Mouse (Mus musculus) testis, postnatal 14 days (tissue): ENCODE data around the gene Tmppe.
A peak's percentile ranks its signal among the peaks of the same experiment; 100 is the strongest.

ENCODE experiments used
- DNase-seq: peaks from one replicate; pipeline ENCODE4 v3.0.0; 2021; ENCODE audit warnings: low spot score

Tmppe gene

DNA sequence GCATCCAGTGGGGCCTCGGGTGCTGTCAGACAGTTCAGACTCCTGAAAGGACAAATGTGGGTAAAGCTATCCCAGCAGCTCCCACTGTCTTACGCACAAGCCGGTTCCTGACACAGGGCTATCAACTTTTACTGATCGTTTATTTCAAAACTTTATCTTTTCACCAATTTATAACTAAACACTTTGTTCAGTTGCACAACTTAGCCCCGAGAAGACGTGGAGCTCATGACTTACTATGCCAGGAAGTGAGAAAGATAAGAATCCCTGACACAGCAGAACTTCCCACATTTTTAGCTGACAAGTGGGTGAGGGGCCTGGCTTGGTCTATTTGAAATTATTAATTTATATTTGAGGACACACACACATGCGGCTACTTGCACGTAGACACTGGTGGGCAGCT lies 6.2 kb upstream of the Tmppe start:
- no peak for DNase-seq

DNA sequence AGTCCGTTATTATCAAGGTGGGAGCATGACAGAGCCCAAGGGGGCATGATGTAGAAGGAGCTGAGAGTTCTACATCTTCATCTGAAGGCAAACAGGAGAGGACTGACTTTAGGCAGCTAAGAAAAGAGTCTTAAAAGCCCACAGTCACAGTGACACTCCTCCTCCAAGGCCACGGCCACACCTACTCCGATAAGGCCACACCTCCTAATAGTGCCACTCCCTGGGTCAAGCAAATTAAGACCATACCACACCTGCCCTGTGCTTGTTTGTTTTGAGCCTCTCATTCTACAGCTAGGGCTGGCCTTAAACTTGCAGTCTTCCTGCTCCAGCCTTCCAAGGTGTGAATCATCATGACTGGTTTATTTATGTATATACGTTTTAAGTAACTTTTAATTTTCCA lies 5.6 kb upstream of the Tmppe start:
- DNase-seq = no peak

DNA sequence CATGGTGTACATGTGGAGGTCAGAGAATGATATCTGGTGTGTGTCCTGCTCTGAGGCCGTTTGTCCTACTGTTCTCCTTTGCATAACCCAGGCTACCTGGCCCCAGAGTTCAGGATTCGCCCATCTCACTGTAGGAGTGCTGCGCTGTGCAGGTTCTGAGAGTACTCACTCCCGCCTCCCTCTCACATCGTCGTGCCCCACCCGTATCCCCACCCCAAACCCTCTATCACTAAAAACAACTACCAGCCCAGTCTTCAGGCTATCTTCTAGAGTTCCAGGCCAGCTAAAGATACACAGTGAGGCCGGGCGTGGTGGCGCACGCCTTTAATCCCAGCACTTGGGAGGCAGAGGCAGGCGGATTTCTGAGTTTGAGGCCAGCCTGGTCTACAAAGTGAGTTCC lies 1.2 kb upstream of the Tmppe start:
- DNase-seq = no peak

DNA sequence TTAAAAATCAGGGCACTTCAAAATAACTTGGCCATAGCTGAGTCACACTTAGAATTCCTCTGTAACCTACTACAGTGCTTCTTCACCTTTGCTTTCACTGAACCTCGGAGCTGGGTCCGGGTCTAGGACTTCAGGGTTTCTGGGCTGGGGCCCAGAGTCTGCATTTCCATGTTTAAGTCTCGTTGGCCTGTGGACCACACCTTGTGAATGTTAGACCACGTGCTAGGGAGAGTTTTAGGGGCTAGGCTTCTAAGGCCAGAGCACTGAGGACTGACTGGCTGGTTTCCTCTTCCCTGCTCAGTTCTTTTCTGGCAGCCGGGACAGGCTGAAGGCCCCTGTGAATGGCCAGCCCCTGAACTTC lies 337 bp upstream of the Tmppe start:
- DNase-seq = no peak

DNA sequence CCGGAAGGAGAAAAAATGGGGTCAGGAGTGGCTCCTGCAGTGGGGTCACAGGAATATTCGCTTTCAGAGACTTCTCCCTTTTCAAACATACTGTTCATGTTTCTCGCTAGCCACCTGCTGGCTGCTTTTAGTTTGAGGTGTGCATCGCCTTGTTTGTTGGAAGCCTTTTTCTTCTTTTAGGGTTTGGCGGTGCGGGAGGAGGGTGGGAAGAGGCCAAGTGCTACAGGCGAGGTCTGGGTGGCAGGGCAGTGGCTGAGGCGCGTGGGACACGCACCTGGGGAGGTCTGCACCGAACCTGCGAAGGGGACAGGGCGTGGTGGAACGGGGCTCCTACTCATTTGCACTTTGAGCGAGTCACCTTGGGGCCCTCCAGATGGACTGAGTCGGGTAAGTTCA lies 778 bp downstream of the Tmppe start:
- no peak for DNase-seq

DNA sequence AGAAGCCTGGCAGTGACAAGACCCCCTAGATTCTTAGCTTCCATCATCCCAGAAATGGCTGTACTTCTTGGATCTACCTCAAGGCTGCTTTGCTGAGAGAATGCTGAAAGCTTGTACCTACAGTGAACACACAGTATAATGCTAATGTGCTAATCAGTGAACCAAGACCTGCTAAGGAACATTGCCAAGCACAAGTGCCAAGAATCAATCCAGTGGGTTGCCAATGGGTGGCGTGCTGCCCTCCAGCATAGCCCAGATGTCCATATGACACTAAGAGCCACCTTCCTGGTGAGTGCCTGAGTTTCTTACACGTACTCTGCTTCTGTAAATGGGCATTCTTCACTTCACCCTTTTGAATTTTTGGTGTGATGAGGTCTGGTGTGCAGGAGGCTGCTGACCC lies 6.8 kb downstream of the Tmppe start:
- DNase-seq = no peak

DNA sequence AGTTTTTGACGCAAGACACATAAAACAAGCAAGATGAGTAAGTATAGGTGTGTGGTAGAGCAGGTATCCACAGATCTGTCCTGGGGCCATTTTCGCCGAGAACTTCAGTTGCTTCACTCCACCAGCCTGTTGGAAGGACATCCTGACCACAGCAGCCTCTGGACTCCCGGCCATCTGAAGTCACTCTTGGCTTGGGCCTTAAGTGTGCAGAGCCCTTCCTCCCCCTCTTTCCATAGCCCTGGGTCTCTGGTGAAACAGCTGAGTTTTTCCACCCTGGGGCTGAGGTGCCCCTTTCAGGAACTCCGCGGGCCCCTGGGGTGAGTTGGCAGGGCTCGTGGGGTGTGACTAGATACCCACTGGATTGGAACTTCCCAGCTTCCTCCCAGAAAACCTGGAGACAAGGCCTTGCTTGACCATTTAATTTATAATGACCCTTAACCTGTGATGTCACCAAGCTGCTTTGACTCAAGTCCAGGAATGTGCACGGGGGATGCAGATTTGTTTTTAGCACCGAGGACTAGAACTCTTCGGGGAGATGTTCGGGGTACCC lies 9.5 kb downstream of the Tmppe start:
- DNase-seq = no peak

DNA sequence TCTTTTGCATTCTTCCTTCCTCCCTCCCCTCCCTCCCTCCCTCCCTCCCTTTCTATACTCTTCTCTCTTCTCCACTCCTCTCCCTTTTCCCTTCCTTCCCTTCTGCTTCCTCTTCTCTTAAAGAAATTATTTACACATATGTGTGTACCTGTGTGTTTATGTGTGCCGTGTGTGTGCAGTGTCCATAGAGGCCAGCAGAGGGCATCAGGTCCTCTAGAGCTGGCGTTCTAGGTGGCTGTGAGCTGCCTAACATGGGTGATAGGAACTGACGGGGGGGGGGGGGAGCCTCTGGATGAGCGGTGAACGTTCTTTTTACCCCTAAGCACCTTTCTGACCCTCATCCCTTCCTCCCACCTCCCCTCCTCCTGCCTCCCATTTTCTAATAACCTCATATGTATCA lies 10.4 kb downstream of the Tmppe start:
- no peak for DNase-seq

DNA sequence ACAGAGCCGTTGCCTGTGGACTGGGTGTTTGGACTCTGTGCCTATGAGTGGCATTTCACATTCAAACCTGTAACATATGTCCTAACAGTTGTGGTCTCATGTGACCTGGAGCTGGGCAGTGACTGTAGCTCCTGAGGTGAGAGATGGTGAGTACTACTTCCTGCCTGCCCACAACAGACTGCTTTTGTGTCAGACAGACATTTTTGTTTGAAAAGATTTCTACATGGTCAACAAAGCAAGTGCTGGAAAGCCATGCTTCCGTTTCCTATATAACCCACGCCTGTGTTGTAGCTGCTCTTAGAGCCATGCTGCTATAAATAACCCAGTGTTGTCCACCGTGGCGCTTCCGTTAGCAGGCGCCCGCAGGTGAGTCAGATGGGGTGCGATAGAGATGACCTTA lies 11.5 kb downstream of the Tmppe start:
- no peak for DNase-seq

DNA sequence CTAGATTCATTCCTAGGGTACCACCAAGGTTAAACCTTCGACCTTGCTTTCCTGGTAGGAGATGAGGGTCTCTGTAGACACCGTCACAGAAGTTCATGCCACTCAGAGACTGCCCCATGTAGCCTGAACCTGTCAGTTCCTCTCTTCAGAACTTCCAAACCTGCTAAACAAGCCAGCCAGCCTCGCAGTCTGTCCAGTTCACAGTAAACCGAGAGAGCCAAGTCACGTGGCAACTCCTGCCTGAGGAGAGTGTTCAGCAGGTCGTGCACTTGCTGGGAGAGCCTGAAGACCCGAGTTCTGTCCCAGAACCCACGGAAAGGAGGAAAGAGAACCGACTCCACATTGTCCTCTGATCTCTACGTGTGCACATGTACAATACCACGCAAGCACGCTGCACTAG lies 13.0 kb downstream of the Tmppe start:
- no peak for DNase-seq

DNA sequence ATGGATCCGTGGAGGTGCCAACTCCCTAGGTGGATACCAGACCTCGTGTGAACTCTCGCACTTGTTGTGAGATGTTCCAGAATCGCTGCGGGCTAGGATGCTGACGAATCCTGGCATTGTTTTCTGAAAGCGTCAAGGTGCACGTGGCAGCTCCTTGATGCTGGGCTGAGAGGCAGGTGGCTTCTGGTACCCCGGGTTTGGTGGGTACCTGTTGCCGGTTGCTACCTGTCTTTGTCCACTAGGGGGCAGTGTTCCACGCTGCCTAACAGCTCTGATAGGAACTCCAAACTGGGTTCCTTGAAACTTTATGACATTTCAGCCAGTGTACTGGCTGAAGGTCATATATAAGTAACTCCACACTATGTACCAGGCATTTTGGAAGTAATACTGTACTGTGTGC lies 14.8 kb downstream of the Tmppe start:
- peak; percentile 27 for DNase-seq

DNA sequence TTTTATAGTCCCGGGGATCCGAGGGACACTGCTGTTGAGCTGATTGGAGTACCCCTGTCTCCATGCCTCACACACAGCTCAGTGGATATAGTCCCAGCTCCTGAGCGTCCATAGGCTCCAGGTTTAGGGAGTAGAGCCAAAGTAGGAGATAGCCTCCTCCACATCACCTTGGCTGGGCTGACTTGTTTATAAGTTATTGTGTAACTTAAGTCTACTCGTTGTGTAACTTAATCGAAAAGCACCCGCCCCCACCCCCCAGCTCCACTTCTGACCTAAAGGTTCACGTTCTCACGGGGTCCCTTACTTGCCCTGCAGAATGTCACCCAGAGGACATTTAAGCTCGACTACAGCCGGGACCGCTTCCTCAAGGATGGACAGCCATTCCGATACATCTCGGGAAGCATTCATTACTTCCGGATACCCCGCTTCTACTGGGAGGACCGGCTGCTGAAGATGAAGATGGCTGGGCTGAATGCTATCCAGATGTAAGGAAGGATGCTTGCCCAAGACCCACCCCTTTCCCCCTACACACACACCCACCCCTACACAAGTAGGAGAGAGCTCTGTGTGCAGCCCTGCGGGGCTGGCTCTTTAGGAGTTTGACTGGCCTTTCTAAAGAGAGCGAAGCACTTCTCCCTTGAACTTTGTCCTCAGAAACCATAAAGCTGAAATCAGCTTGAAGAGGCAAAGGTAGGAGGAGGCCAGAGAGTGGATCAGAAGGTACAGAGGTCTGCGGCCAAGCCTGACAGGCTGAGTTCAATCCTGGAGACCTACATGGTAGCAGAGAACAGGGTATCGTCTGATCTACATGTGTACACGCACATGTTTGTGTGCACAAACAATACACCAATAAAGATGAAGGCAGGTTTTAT lies 16.0 kb downstream of the Tmppe start:
- DNase-seq = no peak

DNA sequence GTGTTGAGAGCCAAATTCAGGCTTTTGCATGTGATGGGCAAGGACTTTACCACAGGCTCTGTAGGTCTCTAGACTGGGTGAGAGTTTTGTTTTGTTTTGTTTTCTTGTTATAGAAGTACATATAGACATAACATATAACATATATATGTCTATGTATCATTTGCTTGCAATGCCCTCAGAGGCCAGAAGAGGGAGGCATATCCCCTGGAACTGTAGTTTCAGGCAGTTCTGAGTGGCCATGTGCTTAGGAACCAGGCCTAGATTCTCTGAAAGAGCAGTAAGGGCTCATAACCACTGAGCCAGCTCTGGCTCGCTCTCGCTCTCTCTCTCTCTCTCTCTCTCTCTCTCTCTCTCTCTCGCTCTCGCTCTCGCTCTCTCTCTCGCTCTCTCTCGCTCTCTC lies 17.3 kb downstream of the Tmppe start:
- DNase-seq = no peak

DNA sequence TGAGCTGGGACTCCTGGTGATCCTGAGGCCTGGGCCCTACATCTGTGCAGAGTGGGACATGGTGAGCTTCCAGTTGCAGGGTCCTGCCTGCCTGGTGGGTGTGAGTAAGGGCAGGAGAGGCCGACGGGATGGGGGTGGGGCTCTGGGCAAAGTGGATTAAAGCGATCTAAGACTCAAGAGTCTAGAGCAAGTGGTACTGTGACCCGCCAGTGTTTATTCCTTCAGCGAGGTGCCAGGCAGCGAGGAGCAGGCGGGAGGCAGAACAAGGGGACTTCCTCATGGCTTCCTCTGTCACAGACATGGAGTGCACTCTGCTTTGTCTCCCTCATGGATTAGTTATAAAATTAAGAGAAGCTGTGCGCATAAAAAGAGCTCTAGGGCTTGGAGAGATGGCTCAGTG lies 19.5 kb downstream of the Tmppe start:
- DNase-seq = no peak

DNA sequence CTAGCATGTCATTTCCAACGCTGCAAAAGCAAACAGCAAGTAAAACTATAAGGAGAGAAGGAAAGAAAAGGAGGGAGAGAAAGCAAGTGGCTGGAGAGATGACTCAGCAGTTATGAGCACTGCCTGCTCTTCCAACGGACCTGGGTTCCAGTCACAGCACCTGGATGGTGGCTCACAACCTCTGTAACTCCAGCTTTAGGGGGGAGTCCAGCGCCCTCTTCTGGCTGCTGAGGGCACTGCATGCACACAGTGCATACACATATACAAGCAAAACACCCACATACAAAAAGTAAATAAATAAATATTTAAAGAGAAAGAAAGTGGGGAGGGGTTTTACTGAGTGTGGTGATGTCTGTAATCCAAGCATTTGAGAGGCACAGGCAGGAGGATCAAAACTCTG lies 20.1 kb downstream of the Tmppe start:
- DNase-seq = no peak

DNA sequence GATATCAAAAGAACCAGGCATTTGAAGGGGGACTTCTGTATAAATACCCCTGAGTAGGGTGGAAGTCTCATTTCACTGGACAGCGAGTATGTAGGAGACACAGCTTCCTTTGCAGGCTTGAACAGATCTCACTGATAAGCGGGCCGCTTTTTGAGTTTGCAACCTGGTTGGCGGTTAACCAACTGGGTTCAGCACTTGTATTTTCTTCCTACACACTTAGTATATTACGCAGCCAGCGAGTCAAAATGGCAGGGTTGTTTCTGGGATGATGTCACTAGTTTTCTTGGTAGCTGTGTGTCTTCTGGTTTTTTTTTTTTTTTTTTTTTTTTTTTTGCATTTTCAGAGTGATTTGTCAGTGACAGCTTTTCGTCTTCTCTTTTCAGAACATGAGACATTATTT lies 20.9 kb downstream of the Tmppe start:
- no peak for DNase-seq

DNA sequence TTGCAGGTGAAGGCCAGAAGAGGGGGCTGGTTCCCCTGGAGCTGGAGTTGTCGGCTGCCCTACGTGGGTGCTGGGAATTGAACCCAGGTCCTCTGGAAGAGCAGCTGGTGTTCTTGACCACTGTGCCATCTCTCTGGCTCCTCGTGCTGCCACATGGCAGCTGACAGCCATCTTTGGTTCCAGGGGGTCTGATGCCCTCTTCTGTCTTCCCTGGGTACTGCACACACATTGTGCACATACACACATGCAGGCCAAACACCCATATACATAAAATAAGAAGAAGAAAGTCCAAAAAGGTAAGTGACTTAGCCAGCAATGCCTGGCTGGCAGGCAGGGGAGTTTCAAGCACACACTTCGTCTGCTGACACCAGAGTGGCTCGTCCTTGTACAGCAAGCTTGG lies 24.7 kb downstream of the Tmppe start:
- DNase-seq = no peak

DNA sequence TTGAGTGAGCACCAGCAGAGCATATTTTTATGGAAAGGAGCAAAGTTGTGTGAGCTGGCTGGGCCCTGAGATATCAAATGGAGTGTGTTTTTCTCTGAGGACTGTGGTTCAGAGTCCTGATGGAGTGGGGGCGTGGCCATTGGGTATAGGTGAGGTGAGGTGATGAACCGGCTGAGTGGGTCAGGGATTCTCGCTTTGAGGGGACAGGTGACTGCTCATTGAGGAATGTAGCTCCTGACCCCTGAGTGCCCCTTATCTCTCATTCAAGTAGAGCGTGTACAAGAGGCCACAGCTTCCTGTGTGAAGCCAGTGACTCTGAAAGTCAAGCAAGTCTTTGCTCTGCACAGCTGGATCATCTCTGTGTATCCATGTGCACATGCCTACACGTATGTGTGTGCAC lies 25.3 kb downstream of the Tmppe start:
- DNase-seq = no peak

DNA sequence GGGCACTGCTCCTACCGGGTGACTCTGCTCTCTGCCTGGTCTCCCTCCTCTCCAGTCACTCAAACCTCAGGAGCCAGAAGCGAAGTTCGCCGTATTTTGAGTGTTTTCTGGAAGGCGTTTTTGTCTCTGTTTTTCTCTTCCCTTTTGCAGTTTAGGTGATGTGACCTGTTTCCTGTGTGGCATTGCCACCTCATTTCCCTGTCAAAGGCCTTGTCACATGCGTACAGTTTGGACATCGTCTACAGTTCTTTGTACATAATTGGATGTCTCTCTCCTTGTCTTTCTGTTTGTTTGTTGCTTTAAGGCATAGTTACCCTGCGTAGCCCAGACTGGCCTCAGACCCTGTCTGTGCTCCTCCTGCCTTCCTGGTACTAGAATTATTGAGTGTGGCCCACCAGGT lies 26.5 kb downstream of the Tmppe start:
- no peak for DNase-seq

DNA sequence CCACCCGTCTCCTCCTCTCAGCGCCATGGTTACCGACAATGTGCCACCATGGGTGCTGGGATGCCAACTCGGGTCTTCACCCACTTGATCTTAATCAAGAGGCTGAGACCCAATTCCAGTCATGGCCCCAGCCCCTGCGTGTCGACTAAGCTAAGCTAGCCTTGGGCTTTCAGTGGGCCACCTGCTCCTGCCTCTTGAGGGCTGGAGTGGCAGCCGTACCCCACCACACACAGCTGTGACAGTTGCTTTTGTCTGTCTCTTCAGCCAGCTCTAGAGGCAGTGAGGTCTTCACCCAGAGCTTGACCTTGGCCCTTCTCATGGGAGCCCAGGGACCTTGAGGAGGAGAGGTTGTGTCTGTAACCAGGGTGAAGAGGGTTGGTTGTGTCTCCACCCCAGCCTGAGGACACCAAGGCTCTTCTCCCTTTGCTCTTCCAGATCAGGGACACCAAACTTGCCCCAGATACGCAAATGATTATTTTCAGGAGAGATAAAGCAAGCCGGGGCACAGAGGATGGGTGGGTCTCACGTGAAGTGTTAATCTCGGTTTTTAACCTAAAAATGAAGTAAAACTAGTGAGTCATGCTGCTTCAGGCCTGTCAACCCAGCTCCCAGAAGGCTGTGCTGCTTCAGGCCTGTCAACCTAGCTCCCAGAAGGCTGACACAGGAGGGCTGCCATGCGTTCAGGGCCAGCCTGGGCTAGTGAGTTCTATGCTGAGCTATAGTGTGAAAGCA lies 27.4 kb downstream of the Tmppe start:
- DNase-seq = no peak

DNA sequence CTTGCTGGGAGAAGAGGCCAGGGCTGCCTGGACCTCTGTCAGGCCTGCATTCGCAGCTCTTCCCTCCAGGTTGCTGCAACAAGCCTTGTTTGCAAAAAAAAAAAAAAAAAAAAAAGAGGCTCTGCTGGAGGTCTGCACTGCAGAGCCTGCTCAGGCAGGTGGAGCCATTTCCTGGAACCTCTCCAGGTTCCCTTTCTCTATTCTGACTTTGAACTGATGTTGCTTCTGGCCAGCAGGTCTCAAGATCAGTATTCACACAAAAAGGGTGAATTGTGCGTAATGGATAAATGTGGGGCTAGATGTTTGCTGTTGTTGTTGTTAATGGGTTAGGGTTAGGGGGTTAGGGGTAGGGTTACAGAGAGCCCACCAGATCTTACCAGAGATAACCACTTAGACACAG lies 34.8 kb downstream of the Tmppe start:
- no peak for DNase-seq

DNA sequence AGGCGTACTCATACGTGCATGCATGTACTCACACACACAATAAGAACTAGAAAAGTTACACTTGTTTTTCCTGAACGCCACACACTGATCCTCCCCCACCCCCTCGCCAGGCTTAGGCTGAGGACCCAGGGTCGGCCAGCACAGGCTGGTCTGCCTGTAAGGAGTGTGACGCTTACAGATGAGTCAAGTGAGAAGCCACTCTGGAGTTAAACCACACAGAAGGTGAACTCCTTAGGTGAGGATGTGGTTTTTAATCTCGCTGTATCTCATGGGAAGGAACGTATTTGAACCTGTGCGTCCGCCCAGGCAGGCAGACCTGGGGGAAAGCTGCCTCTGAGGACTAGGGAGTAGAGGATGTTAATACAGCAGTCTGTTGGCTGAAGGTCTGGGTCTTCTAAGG lies 39.6 kb downstream of the Tmppe start:
- DNase-seq = no peak

DNA sequence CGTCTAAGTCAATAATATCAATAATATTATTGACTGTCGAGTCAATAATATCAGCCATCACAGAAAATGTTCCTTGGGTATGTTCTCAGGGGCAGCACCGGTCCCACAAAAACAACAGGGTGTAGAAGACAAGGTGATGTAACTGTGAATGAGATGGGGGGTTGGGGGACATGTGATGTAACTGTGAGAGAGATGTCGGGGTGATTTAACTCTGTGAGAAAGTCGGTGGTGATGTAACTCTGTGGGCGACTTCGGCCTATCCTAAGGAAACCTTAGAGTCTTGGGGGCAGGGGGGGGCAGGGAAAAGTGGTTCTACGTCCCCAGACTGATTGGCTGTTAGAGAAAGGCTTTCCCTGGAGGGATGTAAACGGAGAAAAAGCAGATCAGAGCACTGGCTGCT lies 41.3 kb downstream of the Tmppe start:
- no peak for DNase-seq

DNA sequence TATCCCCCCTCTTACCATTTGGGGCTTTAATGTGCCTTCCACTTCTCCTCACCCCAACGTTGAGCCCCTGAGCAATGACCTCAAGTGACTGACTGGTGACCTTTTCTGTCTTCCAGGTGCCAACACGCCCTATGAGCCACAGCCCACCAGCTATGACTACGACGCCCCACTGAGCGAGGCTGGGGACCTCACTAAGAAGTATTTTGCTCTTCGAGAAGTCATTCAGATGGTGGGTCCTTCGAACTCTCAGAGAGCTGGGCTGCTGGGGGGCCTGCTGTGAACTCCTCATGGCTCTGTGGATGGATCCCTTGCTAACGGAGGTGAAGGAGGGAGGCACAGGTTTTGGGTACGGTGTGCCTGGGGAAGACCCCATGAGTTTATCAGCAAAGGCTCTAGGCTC lies 42.0 kb downstream of the Tmppe start:
- no peak for DNase-seq
